Mouse (Mus musculus): ENCODE results near the gene Eml3.

- no peak for TF ChIP-seq POLR2A (IDR thresholded peaks at IDR 0.05; ENCODE audit: insufficient read depth, low read depth, low read length)
- TF ChIP-seq CTCF (IDR thresholded peaks at IDR 0.05; ENCODE audit: insufficient read depth, low read depth, low read length): no peak
These were observed 11.8 kb downstream of the Eml3 start for GRCm38 (mm10) chr19:8941136-8941514.

All from olfactory bulb, adult 2 months (tissue).